Mouse (Mus musculus) right cerebral cortex, postnatal 25 days (tissue): ENCODE results near the gene Sphk2.
"Not testable (repeated sequence)": the region's sequence is repeated elsewhere in the genome, so short reads cannot be mapped to it uniquely, and the experiment has no call there.

Experiments
- DNase-seq: peaks from one replicate; pipeline ENCODE4 v3.0.0; 2022

The Sphk2 gene

DNA sequence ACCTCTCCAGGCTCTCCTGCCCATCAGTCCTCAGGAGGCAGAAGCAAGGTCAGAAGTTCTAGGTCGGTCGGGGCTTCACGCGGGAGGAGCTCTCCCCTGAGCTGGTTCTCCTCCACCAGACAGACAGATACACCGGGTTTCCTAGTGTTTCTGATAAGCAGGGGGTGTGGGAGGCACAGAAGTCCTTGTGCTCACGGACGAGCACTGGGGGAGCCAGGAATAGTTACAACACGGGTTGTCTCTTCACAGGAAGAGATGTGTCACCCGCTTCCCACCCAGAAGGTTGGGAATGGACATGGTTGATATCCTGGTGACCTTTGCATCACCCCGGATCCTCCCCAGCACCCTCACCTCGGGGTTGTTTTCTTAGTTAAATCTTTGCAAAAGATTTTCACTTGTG, 28.0 kb downstream of the Sphk2 start:
- no peak for DNase-seq

DNA sequence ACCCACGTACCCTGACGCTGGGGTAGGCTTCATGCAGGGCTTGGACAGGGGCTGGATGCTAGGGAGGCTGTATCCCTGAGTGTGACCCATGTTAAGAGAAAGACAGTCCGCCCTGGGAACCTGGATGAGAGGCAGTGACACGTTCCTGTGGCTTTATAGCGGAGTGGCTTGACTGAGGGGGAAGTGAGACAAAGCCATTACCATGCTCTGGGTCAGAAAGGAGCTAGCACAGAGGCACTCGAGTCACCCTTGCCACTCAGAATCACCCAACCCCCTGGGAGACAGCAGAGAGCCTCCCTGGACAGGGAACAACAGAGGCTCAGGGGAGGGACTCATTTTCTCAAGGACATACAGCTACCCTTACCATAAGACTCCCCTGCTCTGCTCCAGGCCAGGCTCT, 28.7 kb downstream of the Sphk2 start:
- no peak for DNase-seq

GRCm38 (mm10) chr7:45686841-45687240, 31.0 kb downstream of the Sphk2 start:
- no peak for DNase-seq

- DNase-seq = no peak
Measured at GRCm38 (mm10) chr7:45685811-45686210, 32.0 kb downstream of the Sphk2 start.

GRCm38 (mm10) chr7:45683396-45684050, 34.3 kb downstream of the Sphk2 start, which contains the start of gene Ntn5:
Gene Ntn5, plus strand, starts transcription at chr7:45684022.
- DNase-seq = no peak

DNA sequence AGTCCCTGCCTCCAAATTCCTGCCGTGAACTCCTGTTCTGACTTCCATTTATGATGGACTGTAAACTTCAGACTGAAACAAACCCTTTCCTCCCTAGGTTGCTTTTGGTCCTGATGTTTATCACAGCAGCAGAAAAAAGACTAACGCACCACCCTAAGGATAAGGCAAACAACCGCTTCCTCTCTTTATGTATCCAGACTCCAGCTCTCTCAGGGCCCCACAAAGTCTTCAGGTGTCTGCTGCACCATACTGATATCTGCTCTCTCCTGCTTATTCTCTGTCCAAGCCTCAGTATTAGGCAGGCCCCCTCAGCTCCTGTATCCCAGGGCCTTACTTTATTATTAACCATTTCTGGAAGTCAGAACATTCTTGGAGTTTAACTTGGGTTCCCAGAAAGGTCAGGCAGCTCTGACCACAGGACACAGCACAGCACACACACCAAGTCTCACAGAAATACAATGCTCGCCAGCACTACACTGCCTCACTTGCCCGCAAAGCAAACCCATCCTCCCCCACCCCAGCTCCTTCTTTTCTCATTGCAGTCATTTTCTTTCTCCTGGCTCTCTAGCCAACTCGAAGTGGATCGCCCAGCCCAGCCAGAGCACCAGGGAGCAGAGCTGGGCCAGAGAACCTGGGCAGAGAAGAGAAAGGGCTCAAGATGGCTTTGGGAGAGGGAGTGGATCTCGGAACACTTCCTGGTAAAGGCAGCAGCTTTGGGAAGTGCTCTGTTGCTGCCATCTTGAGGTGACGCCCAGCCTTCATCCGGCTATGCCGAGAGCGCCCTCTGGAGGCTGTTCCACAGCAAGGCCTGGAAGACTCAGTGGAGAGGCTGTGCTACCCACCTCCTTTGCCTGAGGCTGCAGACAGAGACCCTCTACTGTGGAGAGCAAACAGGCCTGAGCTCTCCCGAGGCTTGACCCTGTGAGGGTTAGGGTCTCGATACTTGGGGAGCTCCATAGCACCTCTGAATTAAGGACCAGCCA, 35.4 kb downstream of the Sphk2 start:
- DNase-seq = peak; percentile 84

DNA sequence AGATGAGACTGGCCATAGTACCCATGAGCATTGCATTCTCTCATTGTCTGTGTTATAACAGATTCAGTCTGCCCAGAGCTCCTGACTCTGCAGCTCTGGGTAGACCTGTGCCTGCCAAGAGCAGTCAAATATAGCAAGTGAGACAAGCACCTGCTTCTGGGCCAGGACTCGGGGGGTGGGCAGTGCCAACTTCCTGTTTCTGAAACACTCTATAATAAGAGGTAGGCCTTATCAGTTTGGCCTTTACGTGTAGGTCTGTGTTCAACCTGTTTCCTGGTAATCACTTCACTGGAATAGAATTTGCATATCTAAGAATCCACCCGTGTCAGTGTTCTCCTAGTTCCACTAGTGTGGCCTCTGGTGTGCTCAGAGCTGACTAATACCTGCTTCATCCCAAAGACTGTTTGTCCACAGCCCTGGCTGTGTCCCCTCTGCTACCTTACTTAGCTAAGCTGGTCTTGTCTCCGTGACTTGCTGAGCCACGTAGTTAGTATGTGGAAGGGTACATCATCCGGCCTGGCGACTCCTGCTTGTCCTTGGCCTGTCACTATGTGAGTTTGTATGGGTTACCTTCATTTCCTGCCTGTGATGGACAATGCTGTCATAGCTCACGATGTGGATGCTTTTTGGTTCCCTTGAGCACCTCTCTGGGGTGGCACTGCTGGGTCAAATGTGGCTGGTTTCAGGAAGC, 36.6 kb downstream of the Sphk2 start:
- DNase-seq = no peak

DNA sequence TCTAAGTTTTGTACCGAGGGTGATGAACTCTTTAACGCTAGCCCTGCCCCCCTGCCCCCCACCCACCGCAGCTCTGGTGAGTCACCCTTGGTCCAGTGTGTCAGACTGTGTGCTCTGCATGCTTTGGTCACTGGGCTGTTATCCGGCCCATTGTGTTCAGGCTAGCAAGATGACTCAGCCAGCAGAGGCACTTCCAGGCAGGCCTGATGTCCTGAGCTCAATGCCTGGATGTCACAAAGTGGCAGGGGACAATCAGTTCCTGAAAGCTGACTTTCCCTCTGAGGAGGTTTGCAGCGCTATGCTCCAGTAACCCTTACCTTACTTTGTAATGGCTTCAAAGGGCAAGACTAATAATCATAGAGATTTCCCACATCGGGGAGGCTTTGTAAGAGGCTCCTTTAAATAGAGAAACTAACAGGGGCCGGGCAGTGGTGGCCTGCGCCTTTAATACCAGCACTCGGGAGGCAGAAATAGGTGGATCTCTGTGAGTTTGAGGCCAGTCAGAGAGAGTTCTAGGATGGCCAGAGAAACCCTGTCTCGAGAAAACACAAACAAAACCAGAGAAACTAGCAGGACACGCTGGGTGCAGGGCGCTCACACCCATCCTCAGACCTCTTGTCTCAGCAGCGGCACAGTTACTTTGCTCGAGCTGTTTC, 37.7 kb downstream of the Sphk2 start:
- no peak for DNase-seq

DNA sequence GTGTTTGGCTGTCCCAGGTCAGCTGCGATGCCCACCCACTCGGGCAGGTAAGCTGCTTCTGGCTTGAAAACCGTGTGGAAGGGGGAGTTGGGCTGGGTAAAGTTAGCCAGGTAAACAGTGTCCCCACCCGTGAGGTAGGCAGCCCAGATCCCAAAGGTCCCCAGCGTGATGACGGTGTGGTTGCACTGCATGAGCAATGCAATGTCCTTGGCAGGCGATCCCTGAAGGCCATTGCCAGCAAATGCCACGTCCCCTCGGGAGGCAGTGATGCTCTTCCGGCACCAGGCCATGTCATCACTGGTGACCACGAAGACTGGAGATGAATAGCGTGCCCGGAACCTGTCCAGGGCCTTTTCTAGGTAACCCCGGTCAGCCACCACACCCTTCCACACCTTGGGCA, 39.3 kb downstream of the Sphk2 start:
- no peak for DNase-seq

GRCm38 (mm10) chr7:45677627-45678295, 40.0 kb downstream of the Sphk2 start:
- DNase-seq = no peak

DNA sequence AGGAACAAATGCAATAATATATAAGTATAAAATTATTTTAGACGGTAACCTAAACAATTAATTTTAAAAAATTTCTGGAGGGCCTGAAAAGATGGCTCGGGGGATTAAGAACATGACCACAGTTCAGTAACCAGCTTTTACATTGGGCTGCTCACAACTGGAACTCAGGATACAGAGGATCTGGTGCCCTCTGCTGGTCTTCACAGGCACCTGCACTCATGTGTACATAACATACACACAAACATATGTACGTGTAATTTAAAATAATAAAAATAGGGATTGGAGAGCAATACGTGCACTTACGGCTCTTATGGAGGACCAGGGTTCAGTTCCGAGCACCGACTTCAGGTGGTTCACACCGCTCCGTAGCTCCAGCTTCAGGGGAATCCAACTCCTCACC, 48.9 kb downstream of the Sphk2 start:
- DNase-seq = no peak

GRCm38 (mm10) chr7:45667761-45668160, 50.0 kb downstream of the Sphk2 start:
- DNase-seq = peak; percentile 31

DNA sequence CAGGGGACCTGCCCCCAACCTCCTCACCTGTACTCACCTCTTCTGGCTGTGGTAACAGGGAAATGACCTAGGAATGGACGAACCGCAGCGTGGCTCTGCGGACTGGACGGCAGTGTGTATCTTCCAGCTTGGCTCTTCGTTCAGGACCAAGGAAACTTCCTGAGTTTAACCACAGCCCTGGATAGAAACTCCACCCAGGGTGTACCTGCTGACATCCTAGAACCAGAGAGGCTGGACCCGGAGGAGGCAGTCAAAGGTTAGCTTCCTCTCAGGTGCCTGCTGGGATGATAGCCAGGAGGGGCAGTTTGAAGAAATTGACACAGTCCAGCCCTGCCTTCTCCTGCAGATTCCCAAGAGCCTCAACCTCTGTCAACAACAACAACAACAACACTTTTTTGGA, 51.6 kb downstream of the Sphk2 start, which contains the start of gene Fut2:
Fut2 (minus strand) TSS at position 234 of the 400 bp plus-strand sequence.
- no peak for DNase-seq

GRCm38 (mm10) chr7:45665303-45666138, 52.3 kb downstream of the Sphk2 start:
- DNase-seq = no peak

DNA sequence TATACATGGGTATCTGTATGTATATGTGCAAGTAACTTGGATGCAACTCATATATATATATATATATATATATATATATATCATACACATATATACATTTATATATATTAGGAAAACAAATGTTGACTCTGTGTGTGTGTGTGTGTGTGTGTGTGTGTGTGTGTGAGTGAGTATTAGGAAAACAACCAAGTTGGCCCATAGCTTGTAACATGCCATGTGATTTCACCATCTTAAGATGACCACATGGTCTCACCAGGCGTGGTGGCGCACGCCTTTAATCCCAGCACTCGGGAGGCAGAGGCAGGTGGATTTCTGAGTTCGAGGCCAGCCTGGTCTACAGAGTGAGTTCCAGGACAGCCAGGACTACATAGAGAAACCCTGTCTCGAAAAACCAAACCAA, 56.1 kb downstream of the Sphk2 start:
- DNase-seq = not testable (repeated sequence)

DNA sequence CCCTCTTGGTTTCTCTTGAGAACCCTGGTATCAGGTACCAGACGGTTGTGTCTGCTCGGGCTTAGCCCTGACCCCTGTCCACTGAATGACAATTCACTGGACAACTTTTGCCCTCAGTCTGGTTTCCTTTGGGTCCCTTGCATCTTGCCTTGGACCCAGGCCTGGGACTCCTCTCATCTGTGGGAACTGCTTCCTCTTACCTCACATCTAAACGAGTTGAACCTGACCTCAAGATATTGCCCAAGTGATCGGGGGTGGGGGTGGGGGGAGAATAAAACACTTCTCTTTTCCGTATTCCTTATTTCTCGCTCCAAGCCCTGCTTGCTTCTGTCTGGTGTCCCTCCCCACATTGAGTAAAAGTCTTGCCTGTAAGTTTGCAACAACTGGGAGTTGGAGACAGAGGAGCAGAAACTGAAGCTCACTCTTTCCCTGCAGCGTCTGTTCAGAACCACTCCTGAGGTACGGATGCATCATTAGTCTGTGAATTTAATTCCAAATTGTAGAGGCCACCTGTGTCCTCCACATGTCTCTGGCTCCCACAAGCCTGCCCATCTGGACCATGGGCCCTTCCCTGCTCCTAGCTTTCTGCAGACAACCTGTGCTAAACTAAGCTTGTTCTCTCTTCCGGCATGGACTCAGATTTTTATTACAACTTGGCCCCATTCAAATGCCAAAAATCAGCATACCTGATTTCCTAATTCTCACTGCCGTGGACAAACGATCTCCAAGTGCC, 56.9 kb downstream of the Sphk2 start:
- no peak for DNase-seq
